Mouse (Mus musculus) G1E (cell line): ENCODE measurements around the gene S100a10.

Experiments used
- GATA1 ChIP-seq: IDR thresholded peaks from 2 replicates; pipeline ENCODE4 v1.6.1; 2012; ENCODE audit warnings: borderline replicate concordance, low read length, inconsistent platforms, mixed read lengths
- TAL1 ChIP-seq: conservative IDR thresholded peaks from 2 replicates; pipeline ENCODE4 v1.6.1; 2012; ENCODE audit warnings: low read depth, low read length, inconsistent platforms, mixed read lengths

DNA sequence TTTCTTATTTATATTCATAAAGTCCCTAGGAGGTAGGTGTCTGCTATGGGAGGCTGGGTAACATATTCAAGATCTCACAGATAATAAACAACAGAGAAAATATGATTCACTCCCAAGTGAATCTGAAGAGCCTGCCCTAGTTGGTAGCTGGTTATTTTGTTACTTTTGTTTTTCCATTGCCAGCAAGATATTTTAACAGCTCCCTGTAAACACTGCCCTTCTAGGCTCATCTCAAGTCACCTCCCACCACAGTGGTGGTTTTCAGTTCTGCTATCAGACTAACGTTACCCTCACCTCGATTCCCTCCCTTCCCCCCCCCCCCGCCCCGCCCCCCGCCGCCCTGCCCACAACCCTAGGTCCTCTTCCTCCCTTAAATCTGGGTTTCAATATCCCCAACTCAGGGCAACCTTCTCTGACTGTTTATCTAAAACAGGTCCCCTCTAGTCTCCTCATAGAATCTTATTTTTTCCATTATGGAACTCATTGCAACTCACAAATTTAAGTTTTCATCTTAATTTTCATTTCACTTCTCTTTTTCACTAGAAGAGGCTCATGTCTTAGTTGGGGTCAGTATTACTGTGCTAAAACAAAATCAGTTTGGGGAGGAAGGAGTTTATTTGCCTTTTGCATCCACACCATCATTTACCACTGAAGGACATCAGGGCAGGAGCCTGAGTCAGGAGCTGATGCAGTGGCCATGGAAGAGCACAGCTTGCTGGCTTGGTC lies 6.2 kb upstream of the S100a10 start:
- TF ChIP-seq GATA1, result no peak
- TF ChIP-seq TAL1, result no peak
